Mouse (Mus musculus) limb, embryonic 12.5 days (tissue): Measurements from ENCODE around the gene Akr1d1. TPM values are rescaled to one million over a fixed set of nuclear protein-coding genes. Genes with fewer than 3 reads are reported as not detected.

ENCODE experiments used
- ATAC-seq: fragments of 200-750 bp; cut with Nextera tagmentation; 2 replicates; pipeline ENCODE4 v1.8.0; 2017; ENCODE audit warnings: low read depth, moderate TSS enrichment; ENCODE audit not compliant: insufficient number of reproducible peaks, insufficient read depth, low FRiP score, low TSS enrichment
- H3K27ac ChIP-seq: fragments of 300-500 bp; sonication (generic); 2 replicates; pipeline ENCODE4 v1.5.1; 2016; ENCODE audit warnings: mild to moderate bottlenecking, moderate library complexity
- H3K27me3 ChIP-seq: fragments of 300-500 bp; sonication (generic); 2 replicates; pipeline ENCODE4 v1.6.1; 2016; ENCODE audit warnings: mild to moderate bottlenecking, moderate library complexity
- H3K36me3 ChIP-seq: fragments of 300-500 bp; sonication (generic); 2 replicates; pipeline ENCODE4 v1.6.1; 2016; ENCODE audit warnings: mild to moderate bottlenecking, moderate library complexity
- H3K4me1 ChIP-seq: fragments of 300-500 bp; sonication (generic); replicated peaks from 2 replicates; pipeline ENCODE4 v1.6.1; 2016
- H3K4me2 ChIP-seq: fragments of 300-500 bp; sonication (generic); 2 replicates; pipeline ENCODE4 v1.6.1; 2016; ENCODE audit warnings: mild to moderate bottlenecking, moderate library complexity
- H3K4me3 ChIP-seq: fragments of 300-500 bp; sonication (generic); replicated peaks from 2 replicates; pipeline ENCODE4 v1.5.1; 2016; ENCODE audit warnings: mild to moderate bottlenecking
- H3K9ac ChIP-seq: fragments of 300-500 bp; sonication (generic); replicated peaks from 2 replicates; pipeline ENCODE4 v1.6.1; 2016; ENCODE audit warnings: mild to moderate bottlenecking, moderate library complexity
- H3K9me3 ChIP-seq: fragments of 300-500 bp; sonication (generic); 2 replicates; pipeline ENCODE4 v1.6.1; 2016; ENCODE audit warnings: mild to moderate bottlenecking, moderate library complexity
- WGBS: fragments of 180-500 bp; shearing (Covaris S2); methylation state at CpG from one replicate; pipeline ENCODE4 v1.1.7; 2016; 5-methylcytosine and 5-hydroxymethylcytosine counted together
- polyA plus RNA-seq: library from polyadenylated mRNA; unstranded; fragments of >200 nt; fragmentation: Nextera tagmentation; extraction: Ambion mirVana; gene quantifications from 2 replicates; pipeline ENCODE4 v1.2.1, GENCODE M21; 2016

Gene Akr1d1
- polyA plus RNA-seq, 1 experiment from 2014 or later: not detected

DNA sequence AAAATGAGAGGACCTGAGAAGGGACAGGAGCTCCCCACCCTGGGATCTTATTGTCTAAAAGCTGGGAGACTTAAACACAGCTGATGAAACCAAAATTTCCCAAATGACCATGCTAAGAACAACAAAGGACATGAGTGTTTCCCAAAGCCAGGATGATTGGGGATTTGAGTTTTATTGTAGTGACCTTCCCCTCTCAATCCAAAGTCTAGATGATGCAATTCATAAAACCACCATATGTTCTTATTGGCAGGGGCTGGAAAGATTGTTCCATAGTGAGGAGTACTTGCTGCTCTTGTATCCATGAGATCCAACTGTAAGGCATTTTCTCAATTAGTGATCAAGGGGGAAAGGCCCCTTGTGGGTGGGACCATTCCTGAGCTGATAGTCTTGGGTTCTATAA lies 68.1 kb downstream of the Akr1d1 start:
- no peak overlapping the region for H3K9ac ChIP-seq
- H3K4me3 ChIP-seq: no peak overlapping the region
- no peaks in the 10 kb centered on the region for H3K9me3 ChIP-seq
- H3K4me2 ChIP-seq: no peak overlapping the region
- ATAC-seq: no peak
- peaks cover 7% of the 10 kb centered on the region for H3K4me1 ChIP-seq
- H3K36me3 ChIP-seq: no peaks in the 10 kb centered on the region
- H3K27me3 ChIP-seq: no peaks in the 10 kb centered on the region
- H3K27ac ChIP-seq: no peak overlapping the region

DNA sequence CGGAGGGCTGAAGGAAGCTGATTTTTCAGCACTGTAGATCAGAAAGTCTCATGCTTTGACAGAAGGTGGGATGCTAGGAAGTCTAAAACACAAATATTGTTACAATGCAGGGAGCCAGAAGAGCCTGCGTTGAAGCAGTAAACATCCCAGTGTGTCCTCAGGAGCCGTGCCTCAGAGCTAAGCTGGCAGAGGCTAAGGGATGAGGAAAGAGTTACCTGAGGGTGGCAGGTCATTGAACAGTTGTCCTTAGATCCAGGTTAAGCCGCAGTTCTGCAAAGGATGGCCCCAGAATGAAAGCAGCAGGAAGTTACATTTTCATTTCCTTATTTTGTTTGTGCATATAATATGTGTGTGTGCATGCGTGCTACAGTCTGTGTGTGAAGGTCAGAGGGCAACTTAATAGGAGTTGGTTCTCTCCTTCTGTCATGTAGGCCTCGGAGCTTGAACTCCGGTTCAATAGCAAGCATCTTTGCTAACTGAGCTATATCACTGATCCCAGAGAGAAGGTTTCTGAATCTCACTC lies 71.1 kb downstream of the Akr1d1 start:
- no peaks in the 10 kb centered on the region for H3K4me1 ChIP-seq
- no peaks in the 10 kb centered on the region for H3K36me3 ChIP-seq
- H3K27ac ChIP-seq: no peak overlapping the region
- H3K9ac ChIP-seq: no peak overlapping the region
- no peak overlapping the region for H3K4me2 ChIP-seq
- no peaks in the 10 kb centered on the region for H3K9me3 ChIP-seq
- no peak for ATAC-seq
- H3K27me3 ChIP-seq: no peaks in the 10 kb centered on the region
- no peak overlapping the region for H3K4me3 ChIP-seq
- 84% methylated on average over 7 of the region's 7 CpGs for WGBS

DNA sequence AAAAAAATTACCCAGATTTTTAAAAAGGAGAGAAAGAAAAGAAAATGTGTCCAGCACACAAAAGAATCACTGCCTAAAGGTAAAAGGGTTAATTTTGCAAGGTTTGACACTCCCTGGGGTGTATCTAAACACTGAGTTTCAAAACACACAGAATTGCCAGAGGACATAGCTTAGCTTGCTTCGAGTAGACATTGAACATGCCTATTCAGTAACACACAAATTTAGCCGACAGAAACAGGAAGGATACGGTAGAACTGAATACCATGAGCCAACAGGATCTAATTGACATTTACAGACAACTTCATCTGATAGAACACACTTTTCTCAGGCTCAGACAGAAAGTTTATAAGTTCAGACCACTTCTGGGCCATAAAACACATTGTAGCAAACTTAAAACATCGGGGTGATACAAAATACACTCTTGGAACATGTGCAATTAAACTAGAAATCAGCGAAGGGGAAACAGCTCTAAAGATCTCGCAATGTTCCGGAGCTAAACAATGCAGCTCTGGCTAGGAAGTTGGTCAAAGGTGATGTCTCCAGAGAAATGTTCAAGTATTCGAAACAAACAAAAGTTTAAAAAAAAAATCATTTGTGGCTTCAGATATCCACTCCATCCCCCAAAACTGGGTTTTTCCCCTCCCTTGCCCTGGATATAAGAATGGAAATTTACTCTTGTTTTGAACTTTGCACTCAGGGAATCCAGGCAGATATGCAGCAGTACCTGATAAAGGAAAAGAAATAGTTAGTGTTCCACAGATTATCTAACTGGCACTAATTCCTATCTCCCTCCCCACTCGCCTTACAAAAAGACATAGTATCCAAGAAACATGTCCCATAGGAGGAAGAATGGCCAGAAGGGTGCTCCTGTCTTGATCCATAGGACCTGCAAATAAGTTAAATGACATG lies 73.1 kb downstream of the Akr1d1 start:
- Histone ChIP-seq H3K27me3 (no peaks in the 10 kb centered on the region), H3K4me3 (no peak overlapping the region), H3K9me3 (no peaks in the 10 kb centered on the region), H3K27ac (peak overlapping the region; percentile 45; the same call in 1 of the 2 replicates), H3K4me2 (no peak overlapping the region), H3K4me1 (no peaks in the 10 kb centered on the region), H3K36me3 (no peaks in the 10 kb centered on the region), H3K9ac (no peak overlapping the region)
- ATAC-seq: no peak
- 55% methylated on average over 9 of the region's 9 CpGs for WGBS

DNA sequence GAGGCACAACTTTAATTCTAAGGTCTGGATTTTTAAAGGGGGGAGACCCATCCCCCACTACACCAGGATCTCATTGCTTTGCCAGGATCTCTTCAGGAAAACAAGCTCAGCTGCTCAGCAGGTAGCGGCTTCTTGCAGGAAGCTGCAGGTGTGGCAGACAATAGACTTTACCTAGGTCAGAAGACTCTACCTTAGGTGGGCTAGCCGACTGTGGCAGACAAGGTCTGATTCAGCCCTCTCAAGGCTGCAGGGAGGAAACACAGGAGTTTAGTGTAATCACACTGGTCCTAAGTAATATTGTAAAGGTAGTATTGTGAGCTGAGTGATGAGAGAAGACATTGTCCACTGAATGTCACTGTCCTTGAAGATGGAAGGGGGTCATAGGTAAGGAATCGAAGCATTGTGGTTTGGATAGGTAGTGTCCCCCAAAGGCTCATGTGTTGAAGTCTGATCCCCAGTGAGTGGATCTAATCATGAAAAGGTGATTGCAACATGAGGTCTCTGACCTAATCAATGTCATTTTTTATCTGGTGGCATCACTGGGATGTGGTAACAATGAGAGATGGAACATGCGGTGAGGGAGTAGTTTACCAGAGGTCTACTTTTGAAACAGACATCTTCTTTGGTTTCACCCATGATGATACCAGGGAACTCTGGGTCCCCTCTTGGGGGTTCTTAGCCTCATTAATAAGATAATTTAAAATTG lies 74.4 kb downstream of the Akr1d1 start:
- Histone ChIP-seq H3K4me2 (no peak overlapping the region), H3K27ac (no peak overlapping the region), H3K4me1 (no peaks in the 10 kb centered on the region), H3K9ac (no peak overlapping the region), H3K36me3 (no peaks in the 10 kb centered on the region), H3K4me3 (no peak overlapping the region), H3K9me3 (no peaks in the 10 kb centered on the region), H3K27me3 (no peaks in the 10 kb centered on the region)
- 87% methylated on average over 4 of the region's 4 CpGs for WGBS
- ATAC-seq: no peak

DNA sequence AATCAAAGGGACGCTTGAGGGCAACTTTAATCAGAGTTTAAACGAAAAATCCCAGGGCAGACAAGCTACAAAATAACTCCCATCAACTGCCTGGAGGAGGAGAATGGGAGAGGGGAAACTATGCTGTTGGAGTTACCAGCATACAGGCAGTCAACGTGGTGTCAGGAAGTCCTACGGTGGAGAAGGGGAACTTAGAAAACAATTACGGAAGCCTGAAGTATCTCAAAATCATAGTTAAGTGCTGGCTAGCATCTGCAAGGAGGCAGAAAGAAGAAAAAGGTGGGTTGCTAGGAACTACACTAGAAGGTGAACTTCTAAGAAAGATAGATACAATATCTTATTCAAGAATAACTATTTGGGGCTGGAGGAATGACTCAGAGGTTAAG lies 74.9 kb downstream of the Akr1d1 start:
- no peak overlapping the region for H3K4me2 ChIP-seq

DNA sequence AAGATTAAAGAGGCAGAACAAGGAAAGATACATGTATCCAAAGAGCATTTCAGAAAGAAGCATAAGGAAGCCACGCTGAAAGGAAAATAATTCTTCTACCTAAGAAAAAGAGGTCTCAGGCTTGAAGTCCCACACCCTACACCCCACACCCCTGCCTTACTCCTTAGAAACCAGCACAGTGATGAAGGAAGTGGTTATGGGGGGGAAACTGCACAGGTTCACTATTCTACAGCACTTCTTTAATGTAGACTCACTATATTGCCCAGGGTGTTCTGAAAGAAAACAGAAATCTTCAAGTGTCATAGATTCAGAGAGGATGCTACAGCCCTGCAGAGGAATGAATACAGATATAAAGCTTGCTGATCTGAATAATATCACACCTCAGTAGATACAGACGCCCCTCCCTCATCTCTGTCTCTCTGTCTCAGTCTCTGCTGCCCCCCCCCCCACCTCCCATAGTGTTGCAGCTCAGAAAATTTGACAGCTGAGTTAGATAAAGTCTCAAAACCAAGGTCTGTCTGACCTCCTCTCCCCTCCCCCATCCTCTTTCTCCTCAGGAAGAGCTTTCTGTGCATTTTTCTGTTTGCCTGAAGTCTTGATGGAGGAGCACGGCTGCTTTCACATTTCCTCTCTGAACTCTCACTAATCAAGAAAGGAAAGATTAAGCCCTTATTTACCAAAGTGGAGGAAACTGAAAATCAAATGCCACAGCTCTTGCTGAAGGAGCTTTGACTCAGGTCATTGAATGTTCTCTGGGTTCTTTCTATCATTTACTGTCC lies 77.7 kb downstream of the Akr1d1 start:
- Histone ChIP-seq H3K4me1 (no peaks in the 10 kb centered on the region), H3K27ac (no peak overlapping the region), H3K27me3 (no peaks in the 10 kb centered on the region), H3K9ac (no peak overlapping the region), H3K9me3 (no peaks in the 10 kb centered on the region), H3K4me2 (no peak overlapping the region), H3K36me3 (no peaks in the 10 kb centered on the region), H3K4me3 (no peak overlapping the region)
- ATAC-seq: no peak
- WGBS: 72% methylated on average over 3 of the region's 3 CpGs

More for the DNA sequence above, 74.9 kb downstream of the Akr1d1 start:
- Histone ChIP-seq H3K9me3 (no peaks in the 10 kb centered on the region), H3K4me1 (no peaks in the 10 kb centered on the region), H3K4me3 (no peak overlapping the region), H3K27ac (no peak overlapping the region), H3K9ac (no peak overlapping the region), H3K36me3 (no peaks in the 10 kb centered on the region), H3K27me3 (no peaks in the 10 kb centered on the region)
- 75% methylated on average over 5 of the region's 5 CpGs for WGBS
- ATAC-seq: no peak

GRCm38 (mm10) chr6:37612603-37613284 lies 82.8 kb downstream of the Akr1d1 start:
- Histone ChIP-seq H3K4me3 (no peak overlapping the region), H3K27me3 (no peaks in the 10 kb centered on the region), H3K4me2 (no peak overlapping the region), H3K27ac (no peak overlapping the region), H3K9ac (no peak overlapping the region), H3K9me3 (no peaks in the 10 kb centered on the region), H3K36me3 (no peaks in the 10 kb centered on the region), H3K4me1 (peaks cover 10% of the 10 kb centered on the region)
- ATAC-seq: no peak
- WGBS: 72% methylated on average over 6 of the region's 6 CpGs

DNA sequence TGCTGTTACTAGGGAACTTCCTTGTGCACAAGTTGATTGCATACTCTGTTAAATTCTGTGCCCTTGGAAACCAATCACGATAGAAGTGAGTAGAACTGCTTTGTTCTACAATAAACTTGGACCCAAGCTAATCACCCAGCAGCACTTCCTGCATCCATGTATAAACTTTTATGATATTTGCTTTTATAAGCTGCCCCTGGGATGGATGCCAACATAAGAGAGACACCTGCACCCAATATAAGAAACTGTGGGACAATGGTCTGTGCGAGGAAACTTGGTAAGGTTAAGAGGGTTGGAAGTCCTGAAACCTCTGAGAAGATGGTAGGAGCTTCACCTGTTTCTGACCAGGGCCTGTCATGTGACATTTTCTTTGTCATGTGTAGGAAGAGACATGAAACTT lies 85.5 kb downstream of the Akr1d1 start:
- Histone ChIP-seq H3K4me2 (no peak overlapping the region), H3K4me3 (no peak overlapping the region), H3K9me3 (no peaks in the 10 kb centered on the region), H3K27me3 (no peaks in the 10 kb centered on the region), H3K36me3 (no peaks in the 10 kb centered on the region), H3K27ac (no peak overlapping the region; the same call in 1 of the 2 replicates), H3K9ac (no peak overlapping the region), H3K4me1 (peaks cover 11% of the 10 kb centered on the region)
- 61% methylated on average over 2 of the region's 2 CpGs for WGBS
- ATAC-seq: no peak

DNA sequence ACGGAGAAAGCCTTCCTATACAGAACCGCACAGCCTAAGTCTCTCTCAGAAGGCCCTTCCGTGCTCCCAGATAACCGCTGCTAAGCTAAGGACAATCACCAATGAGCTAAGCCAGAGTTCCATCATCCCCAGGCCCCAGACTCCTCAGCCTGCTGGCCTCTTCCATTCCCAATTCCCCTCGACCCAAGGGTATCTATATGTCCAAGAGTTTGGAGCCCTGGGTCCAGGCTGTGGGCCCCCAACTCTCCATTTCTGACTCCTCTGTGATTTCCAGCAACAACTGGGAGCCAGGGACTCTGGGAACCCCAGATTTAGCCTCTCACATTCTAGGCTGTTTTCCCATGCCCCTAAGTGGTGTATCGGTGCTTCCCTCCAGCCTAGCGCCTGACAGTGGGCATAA lies 86.2 kb downstream of the Akr1d1 start:
- Histone ChIP-seq H3K36me3 (no peaks in the 10 kb centered on the region), H3K9me3 (no peaks in the 10 kb centered on the region), H3K9ac (no peak overlapping the region), H3K4me3 (no peak overlapping the region), H3K4me2 (no peak overlapping the region), H3K27me3 (no peaks in the 10 kb centered on the region), H3K4me1 (peaks cover 11% of the 10 kb centered on the region), H3K27ac (no peak overlapping the region)
- no peak for ATAC-seq
- 95% methylated on average over 7 of the region's 7 CpGs for WGBS

DNA sequence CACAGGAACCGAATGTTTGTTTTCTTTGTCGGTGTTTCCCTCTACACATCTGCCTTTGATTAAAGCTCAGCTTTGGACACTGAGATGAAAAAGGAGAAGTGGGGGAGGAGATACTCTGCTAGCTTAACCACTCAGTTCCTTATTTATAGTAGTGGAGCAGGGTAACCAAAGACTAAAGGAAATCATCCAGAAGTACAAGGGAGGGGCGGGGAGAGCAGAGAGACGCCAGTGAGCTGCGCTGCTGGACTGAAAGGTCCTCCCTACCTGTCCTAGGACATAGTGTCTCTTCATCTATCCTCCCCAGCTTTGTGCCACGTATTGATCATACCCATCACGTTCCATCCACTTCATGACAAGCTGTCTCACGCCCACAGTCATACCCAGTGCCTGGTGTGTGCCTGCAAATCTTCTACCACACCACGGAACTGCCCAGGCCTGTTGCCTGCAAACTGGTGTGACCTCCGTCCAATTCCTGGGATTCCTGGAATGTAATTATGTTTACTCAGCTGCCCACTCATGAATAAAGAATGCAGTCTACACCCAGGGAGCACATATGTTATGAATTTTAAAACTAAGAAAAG lies 87.5 kb downstream of the Akr1d1 start:
- Histone ChIP-seq H3K4me2 (no peak overlapping the region), H3K27me3 (no peaks in the 10 kb centered on the region), H3K4me3 (no peak overlapping the region)

More for the DNA sequence above, 87.5 kb downstream of the Akr1d1 start:
- Histone ChIP-seq H3K27ac (peak overlapping the region; percentile 74), H3K9me3 (no peaks in the 10 kb centered on the region), H3K4me1 (peaks cover 11% of the 10 kb centered on the region), H3K36me3 (no peaks in the 10 kb centered on the region), H3K9ac (no peak overlapping the region)
- 26% methylated on average over 10 of the region's 10 CpGs for WGBS
- peak; percentile 39; the same call in 1 of the 2 replicates for ATAC-seq
